Mouse (Mus musculus): ENCODE results near the gene Rpp38.

DNA sequence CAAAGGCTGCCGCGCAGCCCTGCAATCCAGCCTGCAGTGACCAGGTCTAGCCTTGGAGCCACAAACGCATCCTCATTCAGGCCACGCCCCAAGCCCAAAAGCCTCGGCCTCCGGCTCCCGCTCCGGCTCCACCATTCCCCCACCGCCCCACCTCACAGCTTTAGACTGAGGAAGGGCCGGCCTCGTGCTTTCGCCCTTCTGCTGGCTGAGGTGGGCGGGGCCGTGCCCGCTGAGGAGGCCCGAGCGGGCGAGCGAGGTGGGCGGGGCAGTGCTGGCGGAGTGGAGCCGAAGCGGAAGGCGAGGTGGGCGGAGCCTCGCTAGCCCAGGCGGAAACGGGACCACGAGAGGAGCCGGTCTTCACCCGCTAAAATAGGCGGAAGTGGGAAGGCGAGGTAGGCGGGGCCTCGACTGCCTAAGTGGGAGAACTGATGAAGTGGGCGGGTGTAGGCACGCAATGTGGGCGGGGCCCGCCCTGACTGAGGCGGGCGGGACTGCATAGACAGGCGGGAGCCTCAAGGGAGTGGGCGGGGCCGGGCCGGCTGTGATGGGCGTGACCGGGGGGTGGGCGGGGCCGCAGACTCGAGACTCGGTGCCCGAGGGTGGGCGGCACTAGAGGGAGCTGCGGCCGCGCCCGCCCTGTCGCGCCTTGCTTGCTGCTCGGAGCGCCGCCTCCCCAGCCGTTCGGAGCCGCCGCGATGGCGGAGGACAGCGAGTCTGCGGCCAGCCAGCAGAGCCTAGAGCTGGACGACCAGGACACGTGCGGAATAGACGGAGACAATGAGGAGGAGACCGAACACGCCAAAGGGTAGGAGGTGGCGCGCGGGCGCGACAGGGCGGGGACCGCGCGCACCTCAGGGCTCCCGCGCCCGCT, 48.6 kb downstream of the Rpp38 start, which contains the start of gene Nmt2:
- TF ChIP-seq CTCF (IDR thresholded peaks at IDR 0.05) (peak; percentile 41), EP300 (IDR thresholded peaks at IDR 0.05; ENCODE audit: insufficient read depth, low read depth, low read length) (peak; percentile 59; the same call in 1 of the 2 replicates), POLR2A (IDR thresholded peaks at IDR 0.05; ENCODE audit: insufficient read depth, low read depth, low read length) (peak; percentile 85)

Measured in heart, adult 2 months (tissue).